Mouse (Mus musculus) lung, adult 2 months (tissue): ENCODE measurements at regions not wholly inside any gene's neighbourhood (a gene's known extent, or its start where the extent isn't known, plus 50 kb on each side); places are given as distances from the start of the nearest gene placed in this dataset.

Experiments used
- CTCF ChIP-seq: fragments of 200-500 bp; IDR thresholded peaks from 2 replicates; pipeline ENCODE4 v1.5.1; 2011; ENCODE audit warnings: mild to moderate bottlenecking, low read length, control low read depth; ENCODE audit not compliant: insufficient read depth
- POLR2A ChIP-seq: fragments of 200-500 bp; IDR thresholded peaks from 2 replicates; pipeline ENCODE4 v1.6.1; 2011; ENCODE audit warnings: low read depth, mild to moderate bottlenecking, control low read depth, low read length, borderline replicate concordance; ENCODE audit errors: extremely low read depth

DNA sequence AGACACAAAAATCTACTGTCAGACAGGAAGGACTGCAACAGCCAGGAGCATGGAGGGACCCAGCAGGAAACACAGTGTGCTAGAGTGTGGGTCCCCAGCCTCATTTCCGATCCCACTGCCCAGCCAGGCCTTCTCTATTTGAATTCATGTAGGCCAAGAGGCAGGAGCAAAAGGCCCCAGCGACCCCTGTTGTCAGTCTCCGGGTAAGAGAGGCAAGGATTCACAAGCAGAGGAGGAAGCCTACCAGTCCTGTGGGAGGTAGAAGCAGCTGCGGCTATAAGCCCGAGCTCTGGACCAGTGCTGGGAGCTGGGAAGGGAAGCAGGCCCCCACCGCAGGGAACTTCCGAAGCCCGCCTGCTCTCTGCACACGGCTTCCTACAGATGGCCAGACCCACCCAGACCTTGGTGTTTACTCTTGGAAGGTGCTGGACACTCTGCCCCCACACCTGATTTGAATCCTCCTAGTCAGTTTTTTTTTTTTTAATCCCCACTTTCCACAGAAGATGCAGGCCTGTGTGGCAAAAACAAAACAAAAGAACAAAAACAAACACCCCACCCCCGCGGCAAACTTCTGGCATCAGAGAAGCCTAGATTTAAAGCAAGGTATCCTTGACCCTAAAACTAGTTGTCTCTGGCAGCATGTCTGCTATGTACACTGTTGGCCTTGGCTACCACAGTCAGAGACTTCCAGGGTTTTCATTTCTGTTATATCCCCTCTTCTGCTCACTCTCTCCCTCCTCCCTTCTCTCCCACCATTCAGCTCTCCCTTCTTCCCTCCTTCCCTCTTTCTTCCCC lies 420.6 kb upstream of the Trpc7 start:
- TF ChIP-seq CTCF (no peak), POLR2A (no peak)
